Mouse (Mus musculus) cerebellum, adult 9-11 months (tissue): ENCODE measurements at regions not wholly inside any gene's neighbourhood (a gene's known extent, or its start where the extent isn't known, plus 50 kb on each side); places are given as distances from the start of the nearest gene placed in this dataset.

Source experiments
- DNase-seq: peaks from one replicate; pipeline ENCODE4 v3.0.0; 2022

- no peak for DNase-seq
Observed at GRCm38 (mm10) chr19:26938911-26939310, 53.2 kb downstream of the Gm815 start.

- DNase-seq = peak; percentile 85
Observed at GRCm38 (mm10) chr19:26944006-26944405, 58.3 kb downstream of the Gm815 start.

DNA sequence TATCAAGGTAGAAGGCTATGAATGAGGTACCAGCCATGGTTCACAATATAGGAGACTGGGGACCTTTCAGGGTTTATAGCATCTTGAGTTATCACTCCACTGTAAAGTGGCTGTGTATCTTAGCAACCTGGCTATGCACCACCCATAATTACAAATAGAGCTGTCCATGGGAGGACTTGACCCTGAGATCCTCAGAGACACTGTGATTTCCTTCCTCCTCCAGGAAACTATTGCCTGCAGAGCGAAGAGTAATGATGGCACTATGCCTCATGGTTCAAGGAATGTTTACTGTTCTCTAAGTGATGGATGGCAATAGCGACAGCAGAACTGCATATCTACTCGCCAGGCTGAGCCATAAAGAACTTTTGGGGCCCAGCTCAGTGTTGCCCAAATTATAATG is 60.9 kb downstream of the Gm815 start:
- no peak for DNase-seq

DNA sequence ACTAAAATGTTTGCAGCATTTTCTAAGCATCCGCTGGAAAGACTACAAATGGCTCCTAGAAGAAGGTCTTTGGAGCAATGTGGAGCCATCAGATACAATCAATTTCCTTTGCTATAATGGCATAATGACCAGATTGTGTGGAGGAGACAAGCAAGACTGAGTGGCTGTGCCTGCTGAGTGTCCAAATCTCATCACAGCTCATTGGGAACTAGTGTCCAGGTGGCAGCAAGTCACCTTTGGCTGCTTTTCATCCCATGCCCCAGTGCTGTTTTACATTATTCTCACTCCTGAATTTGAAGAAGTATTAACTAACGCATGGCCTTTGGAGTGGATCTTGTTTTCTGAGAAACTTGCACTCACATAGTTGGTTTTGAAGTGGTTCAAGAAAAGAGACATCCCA is 62.8 kb downstream of the Gm815 start:
- DNase-seq = peak; percentile 88

DNA sequence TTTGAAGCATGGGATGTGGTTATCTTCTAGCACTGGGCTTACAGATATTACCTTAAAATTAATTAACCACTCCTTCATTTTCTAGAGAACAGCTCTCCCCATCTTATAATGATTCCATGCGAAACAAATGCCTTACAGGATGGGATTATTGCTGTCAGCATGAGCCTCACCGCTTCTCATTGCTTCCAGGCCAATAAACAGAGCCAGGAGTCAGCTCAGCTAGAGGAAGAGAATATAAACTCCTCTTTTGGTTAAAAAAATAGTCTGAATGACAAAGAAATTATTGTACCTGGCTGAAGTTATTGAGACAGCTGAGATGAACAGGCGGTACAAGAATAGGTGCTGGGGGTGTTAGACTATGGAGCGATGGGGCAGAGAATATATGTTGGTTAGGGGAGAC is 63.5 kb downstream of the Gm815 start:
- DNase-seq = peak; percentile 60

DNA sequence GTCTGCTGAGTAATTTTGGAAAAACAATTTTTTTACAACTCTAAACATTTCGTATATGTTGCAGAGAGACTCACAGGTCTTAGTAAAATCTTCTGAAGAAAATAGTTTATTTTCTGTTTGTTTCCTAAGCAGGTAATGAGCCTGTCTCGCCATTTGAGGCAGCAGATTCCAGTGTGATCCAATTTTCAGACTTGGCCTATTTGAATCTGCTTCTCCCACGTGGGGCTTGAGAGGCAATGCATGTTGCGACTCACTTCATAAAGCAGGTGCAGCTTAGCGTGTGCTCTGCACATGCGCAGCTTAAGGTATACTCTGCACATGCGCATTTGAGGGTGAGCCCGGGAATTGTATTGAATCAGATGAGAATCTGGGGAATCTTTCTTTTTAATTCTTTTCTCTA is 67.7 kb downstream of the Gm815 start:
- no peak for DNase-seq

DNA sequence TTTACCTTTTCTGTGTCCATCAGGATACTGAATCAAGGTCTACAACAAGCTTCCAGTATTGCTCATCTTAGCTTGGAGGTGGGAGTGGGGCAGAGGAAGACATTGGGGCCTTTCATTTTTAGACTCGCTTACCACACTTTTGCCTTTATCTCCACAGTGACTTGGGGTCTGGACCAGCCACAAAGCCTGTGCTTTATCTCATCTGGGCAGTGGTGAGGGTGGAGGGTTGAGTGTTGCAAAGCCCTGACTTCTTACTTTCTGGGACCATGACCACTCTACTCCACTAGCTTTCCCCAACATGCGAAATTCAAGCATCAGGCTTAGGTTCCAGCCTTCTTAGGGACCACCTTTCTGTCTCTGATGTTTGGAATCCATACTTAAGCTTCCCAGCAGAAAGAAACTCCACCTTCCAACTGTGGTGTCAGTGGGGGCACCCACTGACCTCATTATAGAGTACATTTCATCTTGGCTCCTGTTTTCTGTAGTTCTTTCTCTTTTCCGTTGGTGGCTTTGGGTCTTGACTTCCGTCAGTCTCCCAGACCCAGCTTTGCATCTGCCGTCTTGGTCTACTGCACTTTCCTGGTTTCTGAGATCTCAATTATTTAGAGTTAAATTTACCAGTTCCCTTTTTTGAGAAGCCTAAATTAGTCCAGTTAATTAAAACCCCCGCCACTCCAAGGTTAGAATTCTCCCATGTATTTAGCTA is 80.5 kb downstream of the Gm815 start:
- no peak for DNase-seq

- DNase-seq = no peak
Observed at GRCm38 (mm10) chr19:26973058-26973457, 87.4 kb downstream of the Gm815 start.

GRCm38 (mm10) chr19:26973773-26974548 is 88.3 kb downstream of the Gm815 start:
- DNase-seq = no peak

- peak; percentile 63 for DNase-seq
Observed at GRCm38 (mm10) chr19:26974576-26975204, 89.0 kb downstream of the Gm815 start.

GRCm38 (mm10) chr19:26976604-26977322 is 91.1 kb downstream of the Gm815 start:
- no peak for DNase-seq

- peak; percentile 40 for DNase-seq
Observed at GRCm38 (mm10) chr19:26977887-26978639, 92.4 kb downstream of the Gm815 start.

DNA sequence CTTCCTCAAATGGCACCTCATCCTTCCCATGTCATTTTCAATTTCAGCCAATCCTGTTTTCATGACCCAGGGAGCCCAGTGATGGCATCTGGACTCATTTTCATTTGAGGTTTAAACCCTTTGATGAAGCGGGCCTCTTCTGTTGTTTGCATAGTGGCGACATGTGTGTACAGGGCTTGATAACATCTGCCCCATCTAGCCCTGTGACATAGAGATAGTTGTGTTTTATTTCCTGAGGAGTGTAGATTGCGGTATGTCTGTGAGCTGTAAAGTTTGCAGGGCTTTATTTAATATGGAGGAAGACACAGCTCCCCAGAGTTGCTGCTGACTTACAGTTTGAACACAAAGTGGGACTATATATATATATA is 92.9 kb downstream of the Gm815 start:
- DNase-seq = no peak

DNA sequence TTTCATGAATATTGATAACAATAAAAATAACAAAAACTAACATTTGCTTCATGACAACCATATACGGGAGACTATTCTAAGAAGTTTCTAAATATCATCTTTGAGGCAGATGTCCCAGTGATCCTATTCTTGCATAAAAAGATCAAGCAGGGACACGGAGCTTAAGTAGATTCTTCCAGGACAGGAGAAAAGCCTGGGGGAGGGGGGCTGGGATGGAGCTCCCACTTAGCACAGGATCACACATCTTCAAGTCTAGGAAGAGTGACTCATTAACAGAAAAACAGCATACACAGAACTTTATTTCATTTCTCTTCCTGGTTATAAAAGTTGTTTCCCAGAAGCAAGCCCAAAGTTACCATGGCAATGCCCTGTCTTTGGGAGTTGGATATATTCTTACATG is 93.6 kb downstream of the Gm815 start:
- DNase-seq = no peak

DNA sequence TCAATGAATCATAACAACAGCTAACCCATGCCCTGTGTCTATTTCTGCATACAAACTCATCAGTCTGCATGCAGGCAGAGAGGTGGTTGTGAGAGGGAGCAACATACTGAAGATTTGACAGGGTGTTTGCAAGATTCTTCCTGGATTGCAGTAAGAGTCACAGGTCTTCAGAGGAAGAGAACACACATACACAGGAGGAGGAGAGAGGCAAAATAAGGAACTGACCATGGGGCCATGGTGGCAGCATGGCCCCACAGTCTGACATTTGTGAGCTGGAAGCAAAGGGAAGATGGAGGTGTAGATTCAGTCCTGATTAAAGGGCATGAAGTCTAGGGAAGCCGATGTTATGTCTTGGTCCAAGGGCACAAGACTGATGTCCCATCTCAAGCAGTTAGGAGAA is 101.0 kb downstream of the Gm815 start:
- no peak for DNase-seq

DNA sequence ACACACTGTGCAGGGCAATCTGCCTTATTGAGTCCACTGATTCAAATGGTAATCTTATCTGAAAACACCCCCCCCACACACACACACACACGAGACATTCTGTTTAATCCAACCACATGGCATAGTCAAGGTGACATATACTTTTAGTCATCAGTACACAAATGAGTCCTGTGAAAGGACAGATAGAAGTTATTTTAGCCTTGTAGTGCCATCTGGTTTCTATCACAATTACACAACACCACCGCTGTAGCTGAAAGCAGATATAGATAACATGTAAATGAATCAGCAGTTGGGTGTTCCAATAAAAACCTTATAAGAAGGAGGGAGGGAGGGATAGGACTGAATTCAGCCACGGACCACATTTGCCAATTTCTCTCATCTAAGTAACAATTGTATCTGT is 101.5 kb downstream of the Gm815 start:
- DNase-seq = no peak

DNA sequence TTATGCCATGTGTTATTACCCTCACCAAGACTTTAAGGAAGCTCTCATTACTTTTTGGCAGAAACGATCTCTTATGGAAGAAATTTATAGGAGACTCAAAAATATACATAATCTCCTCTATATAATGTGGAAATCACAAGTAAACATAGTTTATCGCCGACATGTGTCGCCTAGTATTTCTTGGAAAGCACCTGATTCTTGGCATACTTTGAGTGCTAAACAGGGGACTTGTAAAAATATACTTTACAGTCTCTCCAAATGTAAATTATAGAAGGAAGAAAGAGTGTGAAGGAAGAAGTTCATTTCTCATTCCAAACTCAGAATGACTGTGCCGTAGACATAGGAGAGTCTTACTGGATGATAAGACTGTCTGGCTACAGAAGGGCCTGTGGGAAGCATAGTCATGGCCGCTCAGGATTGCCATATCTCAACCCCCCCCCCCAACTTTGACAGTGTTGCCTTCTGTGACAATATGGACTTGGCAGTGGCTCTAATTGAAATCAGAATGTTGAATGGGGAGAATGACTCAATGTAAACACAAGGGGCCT is 102.3 kb downstream of the Gm815 start:
- no peak for DNase-seq

- DNase-seq = no peak
Observed at GRCm38 (mm10) chr19:26994586-26995352, 109.1 kb downstream of the Gm815 start.

DNA sequence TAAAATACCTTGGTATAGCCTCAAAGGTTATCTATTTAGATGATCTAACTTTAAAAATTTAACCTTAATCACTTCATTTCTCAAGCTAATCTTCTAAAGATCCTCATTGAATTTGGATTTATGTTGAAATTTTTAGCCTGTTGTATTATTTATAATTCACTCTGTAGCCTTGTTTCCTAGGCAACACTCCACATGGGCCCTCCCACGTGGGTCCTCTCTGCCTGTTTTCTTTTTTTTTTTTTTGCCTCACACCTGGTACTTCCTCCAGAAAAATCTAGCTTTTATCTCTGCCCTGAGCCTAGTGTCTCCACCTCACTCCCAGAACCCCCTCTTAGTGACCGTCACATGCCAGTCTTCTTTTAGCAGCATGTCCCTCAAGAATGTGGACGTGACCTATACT is 113.9 kb downstream of the Gm815 start:
- DNase-seq = no peak

- no peak for DNase-seq
Observed at GRCm38 (mm10) chr19:27021930-27022329, 136.2 kb downstream of the Gm815 start.

DNA sequence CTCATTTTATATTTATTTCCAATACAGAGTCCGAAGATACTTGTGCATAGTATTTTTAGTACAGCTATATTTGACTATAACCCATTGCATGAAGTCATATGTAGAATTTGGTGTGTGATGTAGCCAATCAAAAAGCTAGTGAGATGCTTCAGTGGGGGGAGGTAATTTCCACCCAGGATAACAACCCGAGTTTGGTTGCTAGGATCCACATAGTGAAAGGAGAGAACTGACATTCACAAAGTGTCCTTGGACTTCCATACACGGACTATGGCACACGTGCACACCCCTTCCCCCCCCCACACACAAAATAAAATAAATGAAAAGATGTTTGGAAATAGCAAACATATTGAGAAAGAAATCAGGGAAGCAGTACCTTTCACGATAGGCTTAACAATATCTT is 137.2 kb downstream of the Gm815 start:
- DNase-seq = no peak

GRCm38 (mm10) chr19:27028834-27029233 is 143.2 kb downstream of the Gm815 start:
- no peak for DNase-seq
